Mouse (Mus musculus): ENCODE measurements around the gene Nasp. TPM values are rescaled to one million over a fixed set of nuclear protein-coding genes. Genes with fewer than 3 reads are reported as not detected.

Gene Nasp
- polyA plus RNA-seq, 1 experiment from 2014 or later, result 304 TPM

GRCm38 (mm10) chr4:116649411-116649810, 21.7 kb upstream of the Nasp start:
- 97% methylated on average over 2 of the region's 2 CpGs for WGBS
- peaks cover 7% of the 10 kb centered on the region for H3K36me3 ChIP-seq (ENCODE audit: control insufficient read depth, insufficient read depth, low read length)
- H3K27ac ChIP-seq (ENCODE audit: low read depth, low read length), result no peak overlapping the region
- no peak for DNase-seq (ENCODE audit: low spot score, missing footprints)
- peak overlapping the region; percentile 60; the same call in 1 of the 2 replicates for H3K4me2 ChIP-seq
- H3K9me3 ChIP-seq (ENCODE audit: control insufficient read depth, low read length), result no peaks in the 10 kb centered on the region
- no peak overlapping the region for H3K4me3 ChIP-seq (ENCODE audit: low read depth, low read length)
- H3K4me1 ChIP-seq (ENCODE audit: control insufficient read depth, insufficient read depth, low read length), result peaks cover 15% of the 10 kb centered on the region
- H3K9ac ChIP-seq (ENCODE audit: low read length), result no peak overlapping the region
- no peaks in the 10 kb centered on the region for H3K27me3 ChIP-seq (ENCODE audit: control insufficient read depth, insufficient read depth, low read length)
- no peak for ATAC-seq (ENCODE audit: low FRiP score)

- DNase-seq (ENCODE audit: low spot score, missing footprints) (peak; percentile 77), ATAC-seq (ENCODE audit: low FRiP score) (no peak)
- Histone ChIP-seq H3K4me2 (no peak overlapping the region), H3K27me3 (ENCODE audit: control insufficient read depth, insufficient read depth, low read length) (no peaks in the 10 kb centered on the region), H3K4me1 (ENCODE audit: control insufficient read depth, insufficient read depth, low read length) (peaks cover 15% of the 10 kb centered on the region), H3K9me3 (ENCODE audit: control insufficient read depth, low read length) (no peaks in the 10 kb centered on the region), H3K36me3 (ENCODE audit: control insufficient read depth, insufficient read depth, low read length) (peaks cover 20% of the 10 kb centered on the region), H3K9ac (ENCODE audit: low read length) (no peak overlapping the region), H3K27ac (ENCODE audit: low read depth, low read length) (no peak overlapping the region), H3K4me3 (ENCODE audit: low read depth, low read length) (no peak overlapping the region)
- WGBS, result 93% methylated on average over 7 of the region's 7 CpGs
Measured at GRCm38 (mm10) chr4:116645624-116646023, 17.9 kb upstream of the Nasp start.

- no peaks in the 10 kb centered on the region for H3K9me3 ChIP-seq (ENCODE audit: control insufficient read depth, low read length)
- no peaks in the 10 kb centered on the region for H3K27me3 ChIP-seq (ENCODE audit: control insufficient read depth, insufficient read depth, low read length)
- H3K4me2 ChIP-seq, result no peak overlapping the region
- no peak overlapping the region for H3K9ac ChIP-seq (ENCODE audit: low read length)
- ATAC-seq (ENCODE audit: low FRiP score) (no peak), DNase-seq (ENCODE audit: low spot score, missing footprints) (peak; percentile 85)
- H3K4me3 ChIP-seq (ENCODE audit: low read depth, low read length), result no peak overlapping the region
- H3K36me3 ChIP-seq (ENCODE audit: control insufficient read depth, insufficient read depth, low read length), result peaks cover 23% of the 10 kb centered on the region
- H3K27ac ChIP-seq (ENCODE audit: low read depth, low read length), result no peak overlapping the region
- WGBS, result 64% methylated on average over 6 of the region's 6 CpGs
- H3K4me1 ChIP-seq (ENCODE audit: control insufficient read depth, insufficient read depth, low read length), result peaks cover 6% of the 10 kb centered on the region; the same call in 1 of the 2 replicates
Measured at GRCm38 (mm10) chr4:116644326-116644725, 16.6 kb upstream of the Nasp start.

- ATAC-seq (ENCODE audit: low FRiP score), result no peak
- Histone ChIP-seq H3K9me3 (ENCODE audit: control insufficient read depth, low read length) (no peaks in the 10 kb centered on the region), H3K9ac (ENCODE audit: low read length) (no peak overlapping the region), H3K36me3 (ENCODE audit: control insufficient read depth, insufficient read depth, low read length) (peaks cover 33% of the 10 kb centered on the region), H3K4me1 (ENCODE audit: control insufficient read depth, insufficient read depth, low read length) (no peaks in the 10 kb centered on the region; the same call in 1 of the 2 replicates), H3K27ac (ENCODE audit: low read depth, low read length) (no peak overlapping the region), H3K4me3 (ENCODE audit: low read depth, low read length) (no peak overlapping the region), H3K4me2 (no peak overlapping the region), H3K27me3 (ENCODE audit: control insufficient read depth, insufficient read depth, low read length) (no peaks in the 10 kb centered on the region)
- DNase-seq (ENCODE audit: low spot score, missing footprints), result peak; percentile 68
- 90% methylated on average over 1 of the region's 1 CpGs for WGBS
Measured at GRCm38 (mm10) chr4:116642071-116642470, 14.3 kb upstream of the Nasp start.

- no peak overlapping the region for H3K9ac ChIP-seq (ENCODE audit: low read length)
- WGBS, result 96% methylated on average over 6 of the region's 6 CpGs
- no peaks in the 10 kb centered on the region for H3K9me3 ChIP-seq (ENCODE audit: control insufficient read depth, low read length)
- no peak for ATAC-seq (ENCODE audit: low FRiP score)
- no peaks in the 10 kb centered on the region for H3K4me1 ChIP-seq (ENCODE audit: control insufficient read depth, insufficient read depth, low read length)
- no peak overlapping the region for H3K4me3 ChIP-seq (ENCODE audit: low read depth, low read length)
- no peak overlapping the region for H3K4me2 ChIP-seq
- peak; percentile 35 for DNase-seq (ENCODE audit: low spot score, missing footprints)
- H3K27ac ChIP-seq (ENCODE audit: low read depth, low read length), result no peak overlapping the region
- peaks cover 42% of the 10 kb centered on the region for H3K36me3 ChIP-seq (ENCODE audit: control insufficient read depth, insufficient read depth, low read length)
- no peaks in the 10 kb centered on the region for H3K27me3 ChIP-seq (ENCODE audit: control insufficient read depth, insufficient read depth, low read length)
Measured at GRCm38 (mm10) chr4:116638821-116639220, 11.1 kb upstream of the Nasp start.

GRCm38 (mm10) chr4:116635197-116635596, 7.5 kb upstream of the Nasp start:
- H3K36me3 ChIP-seq (ENCODE audit: control insufficient read depth, insufficient read depth, low read length), result peaks cover 26% of the 10 kb centered on the region
- 98% methylated on average over 1 of the region's 1 CpGs for WGBS
- H3K4me2 ChIP-seq, result no peak overlapping the region
- no peaks in the 10 kb centered on the region for H3K27me3 ChIP-seq (ENCODE audit: control insufficient read depth, insufficient read depth, low read length)
- H3K4me1 ChIP-seq (ENCODE audit: control insufficient read depth, insufficient read depth, low read length), result no peaks in the 10 kb centered on the region
- H3K9ac ChIP-seq (ENCODE audit: low read length), result no peak overlapping the region
- DNase-seq (ENCODE audit: low spot score, missing footprints) (peak; percentile 61), ATAC-seq (ENCODE audit: low FRiP score) (no peak)
- H3K9me3 ChIP-seq (ENCODE audit: control insufficient read depth, low read length), result no peaks in the 10 kb centered on the region
- no peak overlapping the region for H3K27ac ChIP-seq (ENCODE audit: low read depth, low read length)
- no peak overlapping the region for H3K4me3 ChIP-seq (ENCODE audit: low read depth, low read length)

GRCm38 (mm10) chr4:116627359-116627716, 403 bp downstream of the Nasp start:
- H3K9me3 ChIP-seq (ENCODE audit: control insufficient read depth, low read length), result no peaks in the 10 kb centered on the region
- peak overlapping the region; percentile 85 for H3K4me2 ChIP-seq
- H3K4me1 ChIP-seq (ENCODE audit: control insufficient read depth, insufficient read depth, low read length), result peaks cover 8% of the 10 kb centered on the region
- ATAC-seq (ENCODE audit: low FRiP score) (peak; percentile 93), DNase-seq (ENCODE audit: low spot score, missing footprints) (peak; percentile 99)
- H3K27ac ChIP-seq (ENCODE audit: low read depth, low read length), result peak overlapping the region; percentile 92
- peak overlapping the region; percentile 99 for H3K9ac ChIP-seq (ENCODE audit: low read length)
- WGBS, result 0% methylated on average over 13 of the region's 13 CpGs
- 0 out of 2 replicates have a peak, but pooled peaks cover 4% of the 10 kb centered on the region for H3K36me3 ChIP-seq (ENCODE audit: control insufficient read depth, insufficient read depth, low read length)
- H3K27me3 ChIP-seq (ENCODE audit: control insufficient read depth, insufficient read depth, low read length), result no peaks in the 10 kb centered on the region
- H3K4me3 ChIP-seq (ENCODE audit: low read depth, low read length), result peak overlapping the region; percentile 99

- no peaks in the 10 kb centered on the region for H3K9me3 ChIP-seq (ENCODE audit: control insufficient read depth, low read length)
- H3K27me3 ChIP-seq (ENCODE audit: control insufficient read depth, insufficient read depth, low read length), result no peaks in the 10 kb centered on the region
- H3K4me2 ChIP-seq, result peak overlapping the region; percentile 85
- H3K4me3 ChIP-seq (ENCODE audit: low read depth, low read length), result peak overlapping the region; percentile 99
- H3K4me1 ChIP-seq (ENCODE audit: control insufficient read depth, insufficient read depth, low read length), result peaks cover 8% of the 10 kb centered on the region
- H3K36me3 ChIP-seq (ENCODE audit: control insufficient read depth, insufficient read depth, low read length), result peaks cover 4% of the 10 kb centered on the region; the same call in 1 of the 2 replicates
- DNase-seq (ENCODE audit: low spot score, missing footprints), result peak; percentile 99
- H3K9ac ChIP-seq (ENCODE audit: low read length), result peak overlapping the region; percentile 99
- H3K27ac ChIP-seq (ENCODE audit: low read depth, low read length), result peak overlapping the region; percentile 92
- peak; percentile 85 for ATAC-seq (ENCODE audit: low FRiP score)
- 0% methylated on average over 52 of the region's 53 CpGs for WGBS
Measured at GRCm38 (mm10) chr4:116626658-116627358, 933 bp downstream of the Nasp start.

GRCm38 (mm10) chr4:116624831-116625230, 2.9 kb downstream of the Nasp start:
- ATAC-seq (ENCODE audit: low FRiP score), result no peak
- H3K9me3 ChIP-seq (ENCODE audit: control insufficient read depth, low read length), result no peaks in the 10 kb centered on the region
- no peak overlapping the region for H3K27ac ChIP-seq (ENCODE audit: low read depth, low read length)
- H3K36me3 ChIP-seq (ENCODE audit: control insufficient read depth, insufficient read depth, low read length), result peaks cover 15% of the 10 kb centered on the region
- no peak overlapping the region for H3K9ac ChIP-seq (ENCODE audit: low read length)
- WGBS, result 94% methylated on average over 4 of the region's 4 CpGs
- H3K4me2 ChIP-seq, result no peak overlapping the region; the same call in 1 of the 2 replicates
- no peaks in the 10 kb centered on the region for H3K27me3 ChIP-seq (ENCODE audit: control insufficient read depth, insufficient read depth, low read length)
- no peak for DNase-seq (ENCODE audit: low spot score, missing footprints)
- no peak overlapping the region for H3K4me3 ChIP-seq (ENCODE audit: low read depth, low read length)
- H3K4me1 ChIP-seq (ENCODE audit: control insufficient read depth, insufficient read depth, low read length), result peaks cover 8% of the 10 kb centered on the region

Measured in midbrain, embryonic 11.5 days (tissue).